Mouse (Mus musculus) megakaryocyte-erythroid progenitor cell, adult 5-6 weeks (primary cell): ENCODE data around the gene Dennd2d. TPM values are rescaled to one million over a fixed set of nuclear protein-coding genes. Genes with fewer than 3 reads are reported as not detected.

Experiments used
- ATAC-seq: replicated peaks from 2 replicates; pipeline ENCODE4 v1.8.0; 2016; ENCODE audit warnings: mild to moderate bottlenecking, inconsistent platforms; ENCODE audit not compliant: severe bottlenecking, poor library complexity, low FRiP score, low TSS enrichment
- total RNA-seq, 2 experiments: library from RNA; stranded (forward) in 1 of 2; stranded (reverse) in 1 of 2; fragments of 200-1000, 215-1000 nt in 1 of 2; fragments of >200 nt in 1 of 2; fragmentation: Nextera tagmentation in 1 of 2; gene quantifications; 2 replicates each; pipeline ENCODE4 v1.2.3; 2014 to 2017

Dennd2d gene
- total RNA-seq (2014; fragmentation: Nextera tagmentation): 13.9 and 15.1 TPM in 2 replicates
- total RNA-seq (2017): 4.7 and 13.1 TPM in 2 replicates

- peak; percentile 82 for ATAC-seq
Observed at GRCm38 (mm10) chr3:106482281-106483081, at the start of gene Dennd2d. Gene Dennd2d (plus strand): TSS chr3:106482405.

- ATAC-seq: peak; percentile 94
Observed at GRCm38 (mm10) chr3:106448571-106448970, 33.6 kb upstream of the Dennd2d start.

- no peak for ATAC-seq
Observed at GRCm38 (mm10) chr3:106448995-106449394, 33.2 kb upstream of the Dennd2d start.

GRCm38 (mm10) chr3:106449567-106449966 is 32.6 kb upstream of the Dennd2d start:
- no peak for ATAC-seq

- ATAC-seq: peak; percentile 73; the same call in 1 of the 2 replicates
Observed at GRCm38 (mm10) chr3:106452616-106453015, 29.6 kb upstream of the Dennd2d start.

GRCm38 (mm10) chr3:106457298-106457869 is 24.8 kb upstream of the Dennd2d start:
- ATAC-seq: no peak

- ATAC-seq: 0 out of 2 replicates have a peak, but pooled peaks have one; percentile 30
Observed at GRCm38 (mm10) chr3:106462059-106462470, 20.1 kb upstream of the Dennd2d start.

- no peak for ATAC-seq
Observed at GRCm38 (mm10) chr3:106462493-106462892, 19.7 kb upstream of the Dennd2d start.

- ATAC-seq: no peak
Observed at GRCm38 (mm10) chr3:106464750-106465149, 17.5 kb upstream of the Dennd2d start.

GRCm38 (mm10) chr3:106474210-106474609 is 8.0 kb upstream of the Dennd2d start:
- ATAC-seq: no peak

GRCm38 (mm10) chr3:106476863-106477262 is 5.3 kb upstream of the Dennd2d start:
- ATAC-seq: no peak

GRCm38 (mm10) chr3:106483297-106483696 is 1.1 kb downstream of the Dennd2d start:
- ATAC-seq: peak; percentile 42

- ATAC-seq: no peak
Observed at GRCm38 (mm10) chr3:106483796-106484405, 1.7 kb downstream of the Dennd2d start.

- ATAC-seq: no peak
Observed at GRCm38 (mm10) chr3:106484861-106485260, 2.7 kb downstream of the Dennd2d start.

GRCm38 (mm10) chr3:106485810-106486209 is 3.6 kb downstream of the Dennd2d start:
- no peak for ATAC-seq

- no peak for ATAC-seq
Observed at GRCm38 (mm10) chr3:106487551-106487950, 5.3 kb downstream of the Dennd2d start.

GRCm38 (mm10) chr3:106490239-106490638 is 8.0 kb downstream of the Dennd2d start:
- no peak for ATAC-seq

- ATAC-seq: peak; percentile 86
Observed at GRCm38 (mm10) chr3:106492723-106493122, 10.5 kb downstream of the Dennd2d start.

GRCm38 (mm10) chr3:106493202-106493601 is 11.0 kb downstream of the Dennd2d start:
- ATAC-seq: no peak

GRCm38 (mm10) chr3:106493882-106494281 is 11.7 kb downstream of the Dennd2d start:
- no peak for ATAC-seq
